Mouse (Mus musculus) hindlimb bud, embryonic 11.5 days (tissue): ENCODE results near the gene Csl.

ENCODE experiments used
- DNase-seq: peaks from one replicate; pipeline ENCODE4 v3.0.0-alpha.2; 2012; ENCODE audit warnings: low read depth, low spot score; ENCODE audit errors: extremely low spot score

Csl gene

GRCm38 (mm10) chr10:99759558-99759957, at the start of gene Csl:
Csl (minus strand) TSS chr10:99759658.
- DNase-seq, result no peak

DNA sequence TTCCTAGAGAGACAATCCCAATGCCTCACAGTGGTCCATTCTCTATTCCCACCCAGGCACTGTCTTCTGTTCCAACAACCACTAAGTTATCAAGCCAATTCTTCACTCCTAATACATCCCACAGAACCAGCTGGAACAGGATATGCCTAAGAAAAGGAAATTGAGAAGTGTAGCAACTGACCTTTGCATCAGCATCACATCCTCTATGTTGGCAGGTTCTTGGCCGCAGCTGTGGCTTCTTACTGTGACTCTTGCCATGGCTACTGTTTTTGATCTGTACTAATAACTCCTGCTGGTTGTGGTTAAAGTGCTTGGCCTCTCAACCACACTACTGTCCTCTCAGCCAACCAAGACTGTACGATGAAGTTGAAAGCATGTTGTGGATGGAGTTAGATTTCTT, 30.0 kb upstream of the Csl start:
- DNase-seq, result no peak

GRCm38 (mm10) chr10:99774228-99775120, 15.0 kb upstream of the Csl start:
- DNase-seq, result no peak

DNA sequence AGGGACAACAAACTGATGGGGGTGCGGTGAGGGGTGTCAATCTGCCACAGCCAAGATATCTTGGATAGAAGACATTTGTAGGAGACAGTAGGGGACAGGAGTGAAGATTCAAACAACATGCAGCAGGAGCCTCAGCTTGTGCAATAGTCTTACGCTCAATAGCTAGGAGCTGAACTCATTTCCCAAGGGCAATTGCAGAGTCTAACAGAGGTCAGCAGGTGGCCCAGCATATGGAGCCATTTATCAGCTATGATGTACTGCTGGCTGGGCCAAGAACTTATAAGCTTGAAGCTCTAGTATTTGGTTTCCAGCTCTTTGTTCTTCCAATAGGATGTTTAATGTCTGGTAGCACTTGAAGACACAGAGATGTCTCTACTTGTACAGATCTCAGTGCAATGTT, 9.3 kb downstream of the Csl start:
- DNase-seq, result no peak

GRCm38 (mm10) chr10:99748668-99749260, 10.7 kb downstream of the Csl start:
- no peak for DNase-seq

GRCm38 (mm10) chr10:99748009-99748408, 11.4 kb downstream of the Csl start:
- DNase-seq, result no peak

DNA sequence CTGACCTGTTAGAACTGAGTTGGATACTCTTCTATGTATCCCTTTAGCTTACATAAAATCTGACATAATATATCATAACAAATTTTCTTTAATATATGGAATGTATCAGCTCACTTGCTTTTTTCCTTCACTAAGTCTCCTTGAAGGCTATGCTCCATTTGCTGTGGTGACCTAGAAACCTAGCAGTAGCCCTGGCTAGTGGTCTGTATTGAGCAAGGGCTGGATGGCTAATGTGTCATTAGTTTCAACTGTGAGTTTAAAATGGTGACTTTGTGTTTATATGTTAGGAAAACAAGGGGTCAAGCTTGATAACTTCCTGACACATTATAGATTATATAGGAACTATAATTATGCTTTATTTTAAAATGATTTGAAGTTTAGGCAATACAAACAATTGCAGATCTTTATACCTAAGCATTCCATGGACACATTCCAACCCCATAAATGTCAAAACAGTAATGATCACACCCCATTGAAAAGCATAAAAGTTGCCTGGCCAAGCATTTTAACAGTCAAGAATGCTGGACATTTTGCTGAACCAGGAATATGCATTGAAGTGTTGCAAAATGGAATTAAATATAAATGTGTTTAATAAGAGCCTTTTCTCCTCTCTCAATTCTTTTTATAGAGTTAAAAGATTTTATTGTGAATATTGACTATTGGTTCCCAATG, 17.7 kb downstream of the Csl start:
- no peak for DNase-seq

GRCm38 (mm10) chr10:99713129-99713528, 46.3 kb downstream of the Csl start:
- DNase-seq, result no peak

DNA sequence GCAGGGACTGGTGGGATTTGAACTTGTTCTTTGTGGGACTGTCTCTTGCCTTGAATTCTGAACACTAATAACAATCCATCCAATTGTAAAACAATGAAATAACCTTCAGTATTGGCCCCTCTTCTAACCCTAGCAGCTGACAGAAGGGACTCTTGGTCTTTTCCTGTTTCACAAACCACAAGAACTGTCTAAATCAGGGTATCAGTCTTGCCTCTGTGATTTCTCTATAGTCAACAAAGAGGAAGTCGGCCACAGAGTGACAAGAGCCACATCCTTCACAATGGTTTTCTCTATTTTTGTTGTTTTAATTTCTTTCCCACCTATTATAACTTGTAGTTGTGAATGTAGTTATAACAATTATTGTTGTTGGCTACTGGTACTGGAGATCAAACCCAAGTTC, 47.9 kb downstream of the Csl start:
- DNase-seq, result no peak
